Mouse (Mus musculus): Measurements from ENCODE around the gene Cpsf4l. TPM values are rescaled to one million over a fixed set of nuclear protein-coding genes. Genes with fewer than 3 reads are reported as not detected.
"Not testable (repeated sequence)": the region's sequence is repeated elsewhere in the genome, so short reads cannot be mapped to it uniquely, and the experiment has no call there.

Gene Cpsf4l
- total RNA-seq, 2 experiments from 2014 or later = not detected

GRCm38 (mm10) chr11:113668857-113669256 lies 41.0 kb downstream of the Cpsf4l start:
- DNase-seq (ENCODE audit: low spot score in 2 of 2) = no peak

DNA sequence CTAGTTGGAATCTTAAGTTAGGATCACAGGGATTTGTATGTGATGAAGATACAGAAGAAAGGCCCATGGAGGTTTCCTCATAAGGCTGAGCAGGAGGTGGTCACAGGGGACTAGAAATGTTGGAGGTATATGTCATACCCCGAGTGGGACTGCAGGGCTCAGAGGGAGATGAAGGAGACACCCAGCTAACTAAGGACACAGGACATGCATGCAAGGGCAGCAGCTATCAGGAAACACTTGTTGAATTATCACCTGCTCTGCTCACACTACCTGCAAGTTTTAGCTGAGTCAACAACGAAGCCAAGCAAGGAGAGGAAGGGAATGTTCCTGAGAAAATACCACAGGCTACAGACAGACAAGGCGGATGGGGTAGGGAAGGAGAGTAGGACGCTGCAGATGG lies 42.1 kb downstream of the Cpsf4l start:
- DNase-seq (ENCODE audit: low spot score in 2 of 2) = no peak

DNA sequence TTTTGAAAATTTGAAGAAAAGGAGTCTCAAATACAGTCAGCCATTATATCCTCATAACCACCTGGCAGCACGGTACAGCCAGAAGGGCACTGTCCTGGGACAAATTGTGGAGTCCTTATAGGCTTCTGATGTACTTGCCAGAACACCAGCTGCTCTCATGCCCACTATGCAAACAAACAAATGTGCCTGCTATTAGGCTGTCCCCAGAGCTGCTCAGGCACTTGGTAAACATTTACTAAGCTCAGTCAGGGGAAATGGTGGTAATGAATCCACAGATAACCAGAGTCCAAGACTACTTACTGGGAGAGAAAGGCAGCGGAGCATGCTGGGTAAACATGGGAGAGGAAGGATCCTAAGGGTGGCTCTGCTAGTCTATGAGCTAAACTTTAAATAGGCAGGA lies 42.7 kb downstream of the Cpsf4l start:
- DNase-seq (ENCODE audit: low spot score in 2 of 2) = no peak

DNA sequence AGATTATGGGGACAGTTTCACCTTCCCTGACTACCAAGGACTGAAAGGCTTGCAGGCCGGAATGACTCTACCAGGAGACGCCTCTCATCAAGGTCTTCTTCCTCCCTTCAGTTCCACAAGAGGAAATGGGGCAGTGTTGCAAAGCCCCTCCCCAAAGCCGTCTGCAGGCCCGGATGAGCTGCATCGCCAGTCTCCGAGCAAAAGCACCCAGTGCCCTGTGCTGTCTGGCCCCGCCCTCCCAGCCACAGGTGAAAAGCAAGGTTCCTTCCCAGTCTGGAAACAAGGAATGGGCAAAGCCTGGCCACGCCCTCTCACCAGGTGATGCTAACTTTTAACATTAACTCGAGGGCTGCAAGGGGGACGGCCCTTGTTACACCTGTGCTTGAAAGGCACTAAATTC lies 43.2 kb downstream of the Cpsf4l start:
- no peak for DNase-seq (ENCODE audit: low spot score in 2 of 2)

- no peak for DNase-seq (ENCODE audit: low spot score in 2 of 2)
Measured at GRCm38 (mm10) chr11:113666205-113666604, 43.6 kb downstream of the Cpsf4l start.

DNA sequence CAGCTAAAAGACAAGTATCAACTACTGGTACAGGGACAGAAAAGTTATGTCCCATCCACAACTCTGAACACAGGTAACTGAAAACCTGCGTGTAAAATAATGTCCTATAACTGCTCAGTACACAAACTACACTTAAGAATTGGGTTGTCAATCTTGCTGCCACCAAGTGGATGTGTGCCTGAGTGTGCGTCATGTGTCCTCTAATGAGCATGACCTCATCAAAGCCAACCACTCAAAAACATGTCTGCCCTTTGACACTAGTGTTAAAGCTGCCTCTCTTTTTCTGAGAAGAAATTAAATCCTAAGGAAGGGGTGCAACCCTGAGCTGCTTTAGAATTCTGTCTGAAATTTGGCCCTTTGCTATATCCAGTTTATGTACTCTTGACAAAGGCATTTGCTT lies 45.5 kb downstream of the Cpsf4l start:
- no peak for DNase-seq (ENCODE audit: low spot score in 2 of 2)

GRCm38 (mm10) chr11:113661835-113662351 lies 47.9 kb downstream of the Cpsf4l start:
- no peak for DNase-seq (ENCODE audit: low spot score in 2 of 2)

DNA sequence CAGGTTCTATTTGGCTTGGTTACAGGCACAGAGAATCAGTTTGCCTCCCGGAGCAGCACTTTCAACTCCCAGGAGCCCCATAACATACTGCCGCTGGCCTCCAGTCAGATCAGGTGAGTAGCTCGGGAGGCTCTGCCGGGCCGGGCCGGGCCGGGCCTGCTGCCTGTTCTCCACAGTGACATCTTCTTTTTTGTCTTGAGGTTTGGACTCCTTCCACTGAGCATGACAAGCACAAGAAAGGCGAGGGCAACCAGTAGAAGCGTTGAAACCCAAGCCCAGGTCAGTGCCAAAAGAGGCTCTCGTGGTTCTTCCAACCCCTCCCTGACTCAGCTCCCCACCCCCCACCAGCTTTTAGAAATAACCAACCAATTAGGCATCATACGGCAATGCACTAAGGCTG lies 48.9 kb downstream of the Cpsf4l start:
- no peak for DNase-seq (ENCODE audit: low spot score in 2 of 2)

GRCm38 (mm10) chr11:113660213-113660612 lies 49.6 kb downstream of the Cpsf4l start:
- DNase-seq (ENCODE audit: low spot score in 2 of 2) = not testable (repeated sequence)

DNA sequence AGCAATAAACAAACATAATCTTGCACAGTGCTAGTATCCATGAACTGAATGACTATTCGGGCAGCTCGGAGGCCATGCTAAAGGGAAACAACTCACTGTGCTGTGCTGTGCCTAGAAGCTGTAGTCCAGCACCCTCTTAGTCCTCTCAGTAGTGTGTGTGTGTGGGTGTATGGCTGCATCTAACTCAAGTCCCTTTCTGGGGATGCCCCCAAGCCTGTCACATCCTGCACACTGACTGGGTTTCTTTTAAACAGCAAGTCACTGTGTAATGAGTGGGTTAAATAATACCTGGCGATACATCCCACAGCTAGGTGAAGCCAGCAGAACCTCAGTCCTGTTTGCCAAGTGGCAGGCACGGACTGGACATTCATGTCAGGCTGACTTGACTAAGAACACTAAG lies 51.1 kb downstream of the Cpsf4l start:
- no peak for DNase-seq (ENCODE audit: low spot score in 2 of 2)

GRCm38 (mm10) chr11:113658319-113658718 lies 51.5 kb downstream of the Cpsf4l start:
- DNase-seq (ENCODE audit: low spot score in 2 of 2) = no peak

DNA sequence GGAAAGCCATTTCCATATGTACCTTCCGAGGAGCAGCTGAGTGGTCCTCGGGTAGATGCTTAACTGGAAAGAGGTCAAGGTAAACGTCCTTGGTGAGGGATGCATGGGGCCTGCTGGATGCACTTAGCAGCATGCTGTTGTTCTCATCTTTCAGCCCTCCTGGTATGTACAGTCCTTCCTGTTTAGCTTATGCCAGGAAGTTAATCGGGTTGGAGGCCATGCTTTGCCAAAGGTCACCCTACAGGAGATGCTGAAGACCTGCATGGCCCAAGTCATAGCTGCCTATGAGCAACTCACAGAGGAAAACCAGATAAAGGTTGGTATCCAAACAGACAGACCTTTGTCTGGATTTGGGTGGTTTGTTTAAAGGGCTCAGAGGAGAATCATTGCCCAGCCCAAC lies 52.6 kb downstream of the Cpsf4l start:
- no peak for DNase-seq (ENCODE audit: low spot score in 2 of 2)

- DNase-seq (ENCODE audit: low spot score in 2 of 2) = no peak
Measured at GRCm38 (mm10) chr11:113656511-113656932, 53.3 kb downstream of the Cpsf4l start.

- DNase-seq (ENCODE audit: low spot score in 2 of 2) = no peak
Measured at GRCm38 (mm10) chr11:113654561-113655270, 55.1 kb downstream of the Cpsf4l start.

- no peak for DNase-seq (ENCODE audit: low spot score in 2 of 2)
Measured at GRCm38 (mm10) chr11:113654105-113654504, 55.7 kb downstream of the Cpsf4l start.

GRCm38 (mm10) chr11:113652516-113652915 lies 57.3 kb downstream of the Cpsf4l start:
- no peak for DNase-seq (ENCODE audit: low spot score in 2 of 2)

DNA sequence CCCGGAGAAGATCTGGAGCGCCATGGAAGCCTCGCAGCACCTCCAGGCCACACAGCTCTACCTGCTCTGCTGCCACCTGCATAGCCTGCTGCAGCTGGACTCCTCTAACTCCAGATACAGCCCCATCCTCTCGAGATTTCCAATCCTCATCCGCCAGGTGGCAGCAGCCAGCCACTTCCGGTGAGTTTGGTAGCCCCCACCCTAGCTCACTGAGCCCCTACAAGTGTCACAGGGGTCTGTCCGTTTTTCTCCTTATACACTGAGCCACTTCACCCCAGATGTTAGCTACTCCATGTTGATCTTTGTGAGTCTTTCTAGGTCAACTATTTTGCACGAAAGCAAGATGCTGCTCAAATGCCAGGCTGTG lies 57.9 kb downstream of the Cpsf4l start:
- DNase-seq (ENCODE audit: low spot score in 2 of 2) = peak in 1 of 2 experiments; percentile 37

DNA sequence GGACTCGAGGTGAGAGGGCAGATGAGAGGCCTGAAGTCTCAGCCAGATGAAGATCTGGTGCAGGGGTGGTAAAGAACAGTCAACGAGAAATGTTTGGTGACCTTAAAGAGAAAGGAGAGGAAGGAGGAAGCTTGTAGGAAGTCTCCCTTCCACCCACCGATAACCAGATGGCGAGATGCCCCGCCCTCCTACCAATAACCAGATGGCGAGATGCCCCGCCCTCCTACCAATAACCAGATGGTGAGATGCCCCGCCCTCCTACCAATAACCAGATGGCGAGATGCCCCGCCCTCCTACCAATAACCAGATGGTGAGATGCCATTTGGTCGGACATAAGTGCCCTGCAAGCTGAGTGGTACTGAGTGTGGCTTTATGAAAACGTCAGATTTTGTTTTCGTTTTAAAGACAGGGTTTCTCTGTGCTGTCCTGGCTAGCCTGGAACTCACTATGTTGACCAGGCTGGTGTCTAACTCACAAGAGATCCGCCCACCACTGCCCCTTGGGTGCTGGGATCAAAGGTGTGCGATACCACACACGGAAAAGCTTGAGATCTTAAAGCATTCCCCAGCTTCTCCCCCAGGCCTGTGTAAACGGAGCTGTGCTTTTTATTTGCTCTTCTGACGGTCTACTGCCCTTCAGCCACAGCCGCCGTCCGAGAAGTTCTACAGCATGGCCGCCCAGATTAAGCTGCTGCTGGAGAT lies 58.5 kb downstream of the Cpsf4l start:
- DNase-seq (ENCODE audit: low spot score in 2 of 2) = no peak

GRCm38 (mm10) chr11:113649353-113650210 lies 60.2 kb downstream of the Cpsf4l start, which contains the start of gene Slc39a11:
Gene Slc39a11 (minus strand): TSS chr11:113650079.
- peak; percentile 61 to 76 for DNase-seq (ENCODE audit: low spot score in 2 of 2)

- no peak for DNase-seq (ENCODE audit: low spot score in 2 of 2)
Measured at GRCm38 (mm10) chr11:113648690-113649352, 61.0 kb downstream of the Cpsf4l start, which contains the start of gene Cog1. Gene Cog1 (plus strand): TSS chr11:113649169.

All from gastrocnemius, postnatal 4 days (tissue).